Mouse (Mus musculus) heart, embryonic 15.5 days (tissue): ENCODE measurements around the gene A730061H03Rik. TPM values are rescaled to one million over a fixed set of nuclear protein-coding genes. Genes with fewer than 3 reads are reported as not detected.

ENCODE experiments used
- ATAC-seq: fragments of 200-750 bp; cut with Nextera tagmentation; replicated peaks from 2 replicates; pipeline ENCODE4 v1.8.0; 2017; ENCODE audit warnings: low read depth, moderate TSS enrichment; ENCODE audit not compliant: insufficient number of reproducible peaks, insufficient read depth, low FRiP score
- H3K27ac ChIP-seq: fragments of 300-500 bp; sonication (generic); 2 replicates; pipeline ENCODE4 v1.5.1; 2015; ENCODE audit warnings: mild to moderate bottlenecking, inconsistent platforms
- H3K27me3 ChIP-seq: fragments of 300-500 bp; sonication (generic); 2 replicates; pipeline ENCODE4 v1.6.1; 2015; ENCODE audit warnings: inconsistent platforms
- H3K36me3 ChIP-seq: fragments of 300-500 bp; sonication (generic); 2 replicates; pipeline ENCODE4 v1.6.1; 2015; ENCODE audit warnings: mild to moderate bottlenecking, inconsistent platforms
- H3K4me1 ChIP-seq: fragments of 300-500 bp; sonication (generic); replicated peaks from 2 replicates; pipeline ENCODE4 v1.6.1; 2015; ENCODE audit warnings: inconsistent platforms
- H3K4me2 ChIP-seq: fragments of 300-500 bp; sonication (generic); 2 replicates; pipeline ENCODE4 v1.6.1; 2015; ENCODE audit warnings: inconsistent platforms, mild to moderate bottlenecking, moderate library complexity
- H3K4me3 ChIP-seq: fragments of 300-500 bp; sonication (generic); 2 replicates; pipeline ENCODE4 v1.5.1; 2015; ENCODE audit warnings: mild to moderate bottlenecking, inconsistent platforms
- H3K9ac ChIP-seq: fragments of 300-500 bp; sonication (generic); 2 replicates; pipeline ENCODE4 v1.6.1; 2015; ENCODE audit warnings: mild to moderate bottlenecking, inconsistent platforms
- H3K9me3 ChIP-seq: fragments of 300-500 bp; sonication (generic); replicated peaks from 2 replicates; pipeline ENCODE4 v1.6.1; 2016; ENCODE audit warnings: inconsistent platforms
- WGBS: fragments of 180-500 bp; shearing (Covaris S2); methylation state at CpG from one replicate; pipeline ENCODE4 v1.1.7; 2015; ENCODE audit warnings: mixed read lengths; 5-methylcytosine and 5-hydroxymethylcytosine counted together
- polyA plus RNA-seq: library from polyadenylated mRNA; unstranded; fragments of >200 nt; fragmentation: Nextera tagmentation; extraction: Ambion mirVana; gene quantifications from 2 replicates; pipeline ENCODE4 v1.2.1, GENCODE M21; 2015

Gene A730061H03Rik
- polyA plus RNA-seq, 1 experiment from 2014 or later = 0.82 TPM

DNA sequence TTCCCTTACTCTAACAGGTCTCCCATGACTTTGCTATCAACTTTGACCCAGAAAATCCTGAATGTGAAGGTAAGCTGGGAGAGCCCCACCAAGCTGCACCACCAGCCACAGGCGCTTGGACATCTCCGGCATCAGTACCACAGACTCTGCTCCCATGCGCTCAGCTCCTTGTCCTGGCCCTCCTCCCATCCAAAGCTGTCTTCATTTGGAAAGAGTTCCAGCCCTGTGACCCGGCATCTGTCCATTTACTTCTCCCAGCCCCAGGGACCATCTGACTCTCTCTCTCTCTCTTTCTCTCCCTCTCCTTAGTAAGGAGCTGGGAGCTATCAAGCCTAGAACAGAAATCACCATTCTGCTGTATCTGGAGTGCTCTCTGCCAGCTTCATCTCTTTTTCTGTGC lies 44.4 kb downstream of the A730061H03Rik start:
- peaks cover 82% of the 10 kb centered on the region for H3K27me3 ChIP-seq
- H3K4me2 ChIP-seq = no peak overlapping the region
- H3K36me3 ChIP-seq = no peaks in the 10 kb centered on the region
- H3K27ac ChIP-seq = no peak overlapping the region
- H3K4me3 ChIP-seq = no peak overlapping the region
- H3K4me1 ChIP-seq = peaks cover 13% of the 10 kb centered on the region
- no peak overlapping the region for H3K9ac ChIP-seq
- H3K9me3 ChIP-seq = no peaks in the 10 kb centered on the region
- WGBS = 85% methylated on average over 4 of the region's 4 CpGs
- no peak for ATAC-seq

GRCm38 (mm10) chr14:55513927-55514326 lies 46.3 kb downstream of the A730061H03Rik start:
- Histone ChIP-seq H3K4me3 (no peak overlapping the region), H3K9ac (no peak overlapping the region), H3K27me3 (peaks cover 78% of the 10 kb centered on the region), H3K27ac (no peak overlapping the region), H3K9me3 (no peaks in the 10 kb centered on the region), H3K4me1 (peaks cover 14% of the 10 kb centered on the region), H3K4me2 (no peak overlapping the region), H3K36me3 (no peaks in the 10 kb centered on the region)
- WGBS = 40% methylated on average over 10 of the region's 10 CpGs
- ATAC-seq = no peak

- Histone ChIP-seq H3K4me3 (no peak overlapping the region), H3K4me2 (peak overlapping the region; percentile 27; the same call in 1 of the 2 replicates), H3K36me3 (no peaks in the 10 kb centered on the region), H3K9me3 (no peaks in the 10 kb centered on the region), H3K27ac (no peak overlapping the region), H3K27me3 (peaks cover 64% of the 10 kb centered on the region), H3K9ac (no peak overlapping the region), H3K4me1 (peaks cover 14% of the 10 kb centered on the region)
- ATAC-seq = no peak
- WGBS = 33% methylated on average over 7 of the region's 7 CpGs
These were observed 49.2 kb downstream of the A730061H03Rik start for GRCm38 (mm10) chr14:55511037-55511436.

DNA sequence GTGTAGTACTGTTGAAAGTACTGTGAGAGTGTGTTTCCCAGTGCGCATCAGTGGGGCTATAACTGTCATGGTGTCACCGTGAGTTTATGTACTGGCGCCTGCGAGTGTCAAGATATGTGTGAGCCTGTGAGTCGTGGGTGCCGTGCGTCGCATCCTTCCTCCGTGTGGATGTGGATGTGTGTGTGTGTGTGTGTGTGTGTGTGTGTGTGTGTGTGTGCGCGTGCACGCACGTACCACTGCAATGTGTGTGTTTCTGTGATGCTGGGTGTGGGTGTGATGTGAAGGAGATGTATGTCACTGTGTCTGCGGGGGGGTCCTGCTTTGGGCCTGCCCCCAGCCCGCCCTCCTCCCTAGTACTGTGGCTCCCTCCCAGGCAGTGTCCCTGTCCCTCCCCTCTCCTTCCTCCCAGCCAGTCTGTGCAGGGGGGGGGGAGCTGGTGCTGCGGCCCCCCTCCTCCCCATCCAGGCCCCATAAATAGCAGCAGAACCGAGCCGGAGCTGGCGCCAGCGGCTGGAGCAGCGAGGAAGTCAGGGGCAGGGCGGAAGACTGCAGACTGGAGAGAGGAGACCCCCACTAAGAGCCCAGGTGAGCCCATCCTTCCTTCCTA lies 50.0 kb downstream of the A730061H03Rik start, which contains the start of gene Cpne6:
Gene Cpne6, plus strand, starts transcription at position 321 of the 607 bp plus-strand sequence.
- Histone ChIP-seq H3K4me1 (peaks cover 14% of the 10 kb centered on the region), H3K36me3 (no peaks in the 10 kb centered on the region), H3K27me3 (peaks cover 56% of the 10 kb centered on the region), H3K27ac (no peak within 1 kb of the TSS), H3K9ac (no peak within 1 kb of the TSS), H3K4me3 (no peak within 1 kb of the TSS), H3K4me2 (peak within 1 kb of the TSS; percentile 27), H3K9me3 (no peaks in the 10 kb centered on the region)
- 48% methylated on average over 18 of the region's 22 CpGs for WGBS
- ATAC-seq = no peak

Other genes with a start within 250 kb of the A730061H03Rik start
- gene Dhrs4, start 81.6 kb downstream of the A730061H03Rik start, polyA plus RNA-seq = 60.7 and 69.5 TPM in 2 replicates
- 1.1 and 1.8 TPM in 2 replicates for gene Carmil3, start 69.8 kb downstream of the A730061H03Rik start, polyA plus RNA-seq
- gene Cpne6, start 50.0 kb downstream of the A730061H03Rik start, polyA plus RNA-seq = 0.30 and 0.34 TPM in 2 replicates
- gene Nrl, start 35.4 kb downstream of the A730061H03Rik start, polyA plus RNA-seq = not detected in 2 replicates
- gene Pck2, start 20.1 kb downstream of the A730061H03Rik start, polyA plus RNA-seq = 34.2 and 42.5 TPM in 2 replicates
- 66.2 and 70.2 TPM in 2 replicates for gene Dcaf11, start 400 bp downstream of the A730061H03Rik start, polyA plus RNA-seq
- 80.5 and 81.7 TPM in 2 replicates for gene Fitm1, start 15.2 kb upstream of the A730061H03Rik start, polyA plus RNA-seq
- gene Psme1, start 17.7 kb upstream of the A730061H03Rik start, polyA plus RNA-seq = 206 and 216 TPM in 2 replicates
- gene Emc9, start 24.9 kb upstream of the A730061H03Rik start, polyA plus RNA-seq = 21.2 and 21.6 TPM in 2 replicates
- gene Psme2, start 30.7 kb upstream of the A730061H03Rik start, polyA plus RNA-seq = 203 and 215 TPM in 2 replicates
- 15.8 and 17.4 TPM in 2 replicates for gene Rnf31, start 31.3 kb upstream of the A730061H03Rik start, polyA plus RNA-seq
- 9.1 and 13.7 TPM in 2 replicates for gene Irf9, start 43.2 kb upstream of the A730061H03Rik start, polyA plus RNA-seq
- 6.9 and 7.1 TPM in 2 replicates for gene Rec8, start 57.6 kb upstream of the A730061H03Rik start, polyA plus RNA-seq
- 45.0 and 66.7 TPM in 2 replicates for gene Ipo4, start 75.6 kb upstream of the A730061H03Rik start, polyA plus RNA-seq
- 0.74 and 2.1 TPM in 2 replicates for gene Gm49378, start 77.5 kb upstream of the A730061H03Rik start, polyA plus RNA-seq
- gene Tm9sf1, start 83.4 kb upstream of the A730061H03Rik start, polyA plus RNA-seq = 76.8 and 91.2 TPM in 2 replicates
- 0.31 and 0.36 TPM in 2 replicates for gene Tssk4, start 89.8 kb upstream of the A730061H03Rik start, polyA plus RNA-seq
- gene Mdp1, start 100.1 kb upstream of the A730061H03Rik start, polyA plus RNA-seq = 84.5 and 90.0 TPM in 2 replicates
- gene Gmpr2, start 111.5 kb upstream of the A730061H03Rik start, polyA plus RNA-seq = 36.0 and 42.3 TPM in 2 replicates
- gene Nedd8, start 111.7 kb upstream of the A730061H03Rik start, polyA plus RNA-seq = 448 and 462 TPM in 2 replicates
- gene Tinf2, start 121.4 kb upstream of the A730061H03Rik start, polyA plus RNA-seq = 26.1 and 29.2 TPM in 2 replicates
- 0.20 and 0.60 TPM in 2 replicates for gene Tgm1, start 153.5 kb upstream of the A730061H03Rik start, polyA plus RNA-seq
- 20.7 and 23.8 TPM in 2 replicates for gene Rabggta, start 161.9 kb upstream of the A730061H03Rik start, polyA plus RNA-seq
- 64.0 and 65.7 TPM in 2 replicates for gene Dhrs1, start 185.3 kb upstream of the A730061H03Rik start, polyA plus RNA-seq
- 17.9 and 24.4 TPM in 2 replicates for gene Nop9, start 185.3 kb upstream of the A730061H03Rik start, polyA plus RNA-seq
- gene Cideb, start 198.1 kb upstream of the A730061H03Rik start, polyA plus RNA-seq = 1.2 and 1.6 TPM in 2 replicates
- 0.15 and 0.25 TPM in 2 replicates for gene Ltb4r2, start 201.0 kb upstream of the A730061H03Rik start, polyA plus RNA-seq
- gene Ltb4r1, start 205.6 kb upstream of the A730061H03Rik start, polyA plus RNA-seq = 0.65 and 0.66 TPM in 2 replicates
- 14.9 and 18.0 TPM in 2 replicates for gene Adcy4, start 223.7 kb upstream of the A730061H03Rik start, polyA plus RNA-seq
- 12.6 and 20.7 TPM in 2 replicates for gene Ripk3, start 228.5 kb upstream of the A730061H03Rik start, polyA plus RNA-seq